Mouse (Mus musculus) MEL (cell line): ENCODE results near the gene Timeless. TPM values are rescaled to one million over a fixed set of nuclear protein-coding genes. Genes with fewer than 3 reads are reported as not detected.
A peak's percentile ranks its signal among the peaks of the same experiment; 100 is the strongest.

ENCODE experiments used
- DNase-seq: peaks from one replicate; pipeline ENCODE4 v3.0.0; 2011; ENCODE audit warnings: low read depth, low spot score
- H3K27ac ChIP-seq: 2 replicates; pipeline ENCODE4 v1.5.1; 2012; ENCODE audit warnings: low read depth, mild to moderate bottlenecking, control low read depth, low read length, moderate library complexity; ENCODE audit not compliant: control insufficient read depth
- H3K27me3 ChIP-seq, 2 experiments: fragments of 150-350 bp in 1 of 2; sonication (generic) in 1 of 2; 2 replicates each; pipeline ENCODE4 v1.6.1; 2012; ENCODE audit warnings: low read length in 2 of 2, mild to moderate bottlenecking in 2 of 2, improper control_type of control experiment in 1 of 2, moderate library complexity in 1 of 2; ENCODE audit not compliant: insufficient read depth in 2 of 2, control insufficient read depth in 1 of 2
- H3K36me3 ChIP-seq, 2 experiments: 2 replicates each; pipeline ENCODE4 v1.6.1; 2012 to 2014; ENCODE audit warnings: low read length in 2 of 2, improper control_type of control experiment in 1 of 2, inconsistent platforms in 1 of 2, mild to moderate bottlenecking in 1 of 2; ENCODE audit not compliant: insufficient read depth in 2 of 2, control insufficient read depth in 1 of 2
- H3K4me1 ChIP-seq, 2 experiments: fragments of 150-350 bp in 1 of 2; sonication (generic) in 1 of 2; 2 replicates each; pipeline ENCODE4 v1.6.1; 2012; ENCODE audit warnings: low read length in 2 of 2, improper control_type of control experiment in 1 of 2, mild to moderate bottlenecking in 1 of 2; ENCODE audit not compliant: insufficient read depth in 2 of 2, control insufficient read depth in 1 of 2
- H3K4me3 ChIP-seq, 2 experiments: fragments of 150-350 bp in 1 of 2; sonication (generic) in 1 of 2; 2 replicates each; pipeline ENCODE4 v1.5.1; 2012; ENCODE audit warnings: low read depth in 2 of 2, low read length in 2 of 2, mild to moderate bottlenecking in 2 of 2, moderate library complexity in 2 of 2, control low read depth in 1 of 2, improper control_type of control experiment in 1 of 2; ENCODE audit not compliant: control insufficient read depth in 1 of 2, insufficient read depth in 1 of 2
- H3K79me2 ChIP-seq: 2 replicates; pipeline ENCODE4 v1.6.1; 2012; ENCODE audit warnings: mild to moderate bottlenecking, low read length, moderate library complexity; ENCODE audit not compliant: control insufficient read depth, poor library complexity, insufficient read depth
- H3K9ac ChIP-seq: 2 replicates; pipeline ENCODE4 v1.6.1; 2012; ENCODE audit warnings: low read depth, mild to moderate bottlenecking, control low read depth, low read length, moderate library complexity; ENCODE audit not compliant: control insufficient read depth, poor library complexity, severe bottlenecking
- H3K9me3 ChIP-seq: fragments of 150-350 bp; sonication (generic); replicated peaks from 2 replicates; pipeline ENCODE4 v1.6.1; 2012; ENCODE audit warnings: mild to moderate bottlenecking, low read length, improper control_type of control experiment, moderate library complexity; ENCODE audit not compliant: insufficient read depth
- BHLHE40 ChIP-seq: IDR thresholded peaks from 2 replicates; pipeline ENCODE4 v1.6.1; 2012; ENCODE audit warnings: low read depth, mild to moderate bottlenecking, inconsistent platforms, low read length, improper control_type of control experiment, borderline replicate concordance
- CHD1 ChIP-seq: IDR thresholded peaks from 2 replicates; pipeline ENCODE4 v1.6.1; 2012; ENCODE audit warnings: low read depth, mild to moderate bottlenecking, inconsistent platforms, low read length, improper control_type of control experiment
- CTCF ChIP-seq, 3 experiments: IDR thresholded peaks in 2 of 3; conservative IDR thresholded peaks in 1 of 3; 2 replicates each; pipeline ENCODE4 v1.5.1; 2011 to 2012; ENCODE audit warnings: low read length in 3 of 3, low read depth in 2 of 3, mild to moderate bottlenecking in 2 of 3, improper control_type of control experiment in 1 of 3, inconsistent platforms in 1 of 3, mixed read lengths in 1 of 3, moderate library complexity in 1 of 3; ENCODE audit not compliant: control insufficient read depth in 1 of 3, insufficient read depth in 1 of 3, poor library complexity in 1 of 3, severe bottlenecking in 1 of 3
- E2F4 ChIP-seq: IDR thresholded peaks from 2 replicates; pipeline ENCODE4 v1.6.1; 2011; ENCODE audit warnings: low read depth, low read length, improper control_type of control experiment, borderline replicate concordance
- GATA1 ChIP-seq: IDR thresholded peaks from 2 replicates; pipeline ENCODE4 v1.6.1; 2011; ENCODE audit warnings: low read depth, low read length, improper control_type of control experiment
- KAT2A ChIP-seq: conservative IDR thresholded peaks from 2 replicates; pipeline ENCODE4 v1.6.1; 2012; ENCODE audit warnings: low read depth, low read length, improper control_type of control experiment, inconsistent platforms
- MAX ChIP-seq: IDR thresholded peaks from 2 replicates; pipeline ENCODE4 v1.6.1; 2011; ENCODE audit warnings: low read length, improper control_type of control experiment
- MAZ ChIP-seq: IDR thresholded peaks from 2 replicates; pipeline ENCODE4 v1.6.1; 2012; ENCODE audit warnings: low read depth, mild to moderate bottlenecking, inconsistent platforms, low read length, improper control_type of control experiment
- MEF2A ChIP-seq: IDR thresholded peaks from 2 replicates; pipeline ENCODE4 v1.6.1; 2014; ENCODE audit warnings: low read depth, mild to moderate bottlenecking, inconsistent platforms, low read length, improper control_type of control experiment; ENCODE audit not compliant: poor library complexity, insufficient replicate concordance, severe bottlenecking; ENCODE audit errors: extremely low read depth
- MXI1 ChIP-seq: IDR thresholded peaks from 2 replicates; pipeline ENCODE4 v1.6.1; 2011; ENCODE audit warnings: mild to moderate bottlenecking, low read depth, low read length, improper control_type of control experiment
- MYB ChIP-seq: IDR thresholded peaks from 2 replicates; pipeline ENCODE4 v1.6.1; 2011; ENCODE audit warnings: mild to moderate bottlenecking, low read depth, low read length, improper control_type of control experiment
- MYC ChIP-seq: IDR thresholded peaks from 2 replicates; pipeline ENCODE4 v1.6.1; 2011; ENCODE audit warnings: low read depth, mild to moderate bottlenecking, low read length, improper control_type of control experiment, moderate library complexity
- NRF1 ChIP-seq: IDR thresholded peaks from 2 replicates; pipeline ENCODE4 v1.6.1; 2014; ENCODE audit warnings: low read depth, mild to moderate bottlenecking, inconsistent platforms, low read length, improper control_type of control experiment, moderate library complexity; ENCODE audit not compliant: poor library complexity, insufficient read depth, severe bottlenecking
- POLR2AphosphoS2 ChIP-seq: IDR thresholded peaks from 2 replicates; pipeline ENCODE4 v1.6.1; 2011; ENCODE audit warnings: low read length, improper control_type of control experiment
- POLR2AphosphoS5 ChIP-seq: IDR thresholded peaks from 2 replicates; pipeline ENCODE4 v1.6.1; 2012; ENCODE audit warnings: low read depth, borderline replicate concordance, mild to moderate bottlenecking, inconsistent platforms, low read length, moderate library complexity, mixed read lengths
- RAD21 ChIP-seq: IDR thresholded peaks from 2 replicates; pipeline ENCODE4 v1.6.1; 2011; ENCODE audit warnings: mild to moderate bottlenecking, low read depth, low read length, improper control_type of control experiment
- TAL1 ChIP-seq: IDR thresholded peaks from 2 replicates; pipeline ENCODE4 v1.6.1; 2012; ENCODE audit warnings: mild to moderate bottlenecking, inconsistent platforms, low read length, moderate library complexity, mixed read lengths
- TBP ChIP-seq: IDR thresholded peaks from 2 replicates; pipeline ENCODE4 v1.8.0; 2011; ENCODE audit warnings: low read depth, low read length, improper control_type of control experiment
- TCF12 ChIP-seq: IDR thresholded peaks from 2 replicates; pipeline ENCODE4 v1.6.1; 2014; ENCODE audit warnings: low read depth, mild to moderate bottlenecking, inconsistent platforms, low read length, improper control_type of control experiment, moderate library complexity
- USF1 ChIP-seq: IDR thresholded peaks from 2 replicates; pipeline ENCODE4 v1.6.1; 2014; ENCODE audit warnings: low read depth, mild to moderate bottlenecking, inconsistent platforms, low read length, improper control_type of control experiment, moderate library complexity
- ZC3H11A ChIP-seq: IDR thresholded peaks from 2 replicates; pipeline ENCODE4 v1.6.1; 2012; ENCODE audit warnings: low read depth, mild to moderate bottlenecking, inconsistent platforms, low read length, improper control_type of control experiment
- ZKSCAN1 ChIP-seq: IDR thresholded peaks from 2 replicates; pipeline ENCODE4 v1.6.1; 2012; ENCODE audit warnings: low read depth, mild to moderate bottlenecking, inconsistent platforms, low read length, improper control_type of control experiment, moderate library complexity
- ZMIZ1 ChIP-seq: IDR thresholded peaks from 2 replicates; pipeline ENCODE4 v1.6.1; 2012; ENCODE audit warnings: low read depth, mild to moderate bottlenecking, inconsistent platforms, low read length, improper control_type of control experiment, moderate library complexity
- ZNF384 ChIP-seq: IDR thresholded peaks from 2 replicates; pipeline ENCODE4 v1.6.1; 2012; ENCODE audit warnings: low read depth, mild to moderate bottlenecking, inconsistent platforms, low read length, improper control_type of control experiment
- polyA plus RNA-seq, 2 experiments: library from polyadenylated mRNA; stranded (reverse) in 1 of 2; unstranded in 1 of 2; fragments of >175 nt in 1 of 2; fragments of >200 nt in 1 of 2; gene quantifications; 2 replicates each; pipeline versions ENCODE4 v1.2.1 to v1.2.4; 2012; ENCODE audit warnings: low replicate concordance in 2 of 2, low read depth in 1 of 2; ENCODE audit not compliant: insufficient read length in 2 of 2, insufficient read depth in 1 of 2, missing spikeins in 1 of 2
- total RNA-seq: library from RNA; depleted of rRNA; stranded (reverse); fragments of 300-350 nt; gene quantifications from 2 replicates; pipeline ENCODE4 v1.2.3, GENCODE M21; 2012

The Timeless gene
- total and polyA plus RNA-seq, 3 experiments = 49.3 to 627 (median 89.8) TPM

GRCm38 (mm10) chr10:128211390-128212108 is 20.3 kb upstream of the Timeless start, which contains the start of gene Spryd4 (continued):
- TF ChIP-seq CHD1 (0 out of 2 replicates have a peak, but pooled peaks have one; percentile 62), MYB (no peak), MYC (peak; percentile 91), TAL1 (no peak), ZMIZ1 (no peak), BHLHE40 (peak; percentile 42; the same call in 1 of the 2 replicates), POLR2AphosphoS2 (peak; percentile 67; the same call in 1 of the 2 replicates), NRF1 (no peak), MAX (peak; percentile 99), ZKSCAN1 (no peak), GATA1 (peak; percentile 40), KAT2A (no peak; the same call in 1 of the 2 replicates), TCF12 (peak; percentile 84), TBP (peak; percentile 93), RAD21 (no peak), E2F4 (0 out of 2 replicates have a peak, but pooled peaks have one; percentile 28), POLR2AphosphoS5 (no peak), MEF2A (no peak), USF1 (peak; percentile 99), MAZ (no peak)

GRCm38 (mm10) chr10:128212148-128212547 is 19.7 kb upstream of the Timeless start:
- Histone ChIP-seq H3K4me3 (peak overlapping the region; percentile 75 to 89), H3K27ac (peak overlapping the region; percentile 47), H3K79me2 (peaks cover 11% of the 10 kb centered on the region), H3K9me3 (no peaks in the 10 kb centered on the region), H3K9ac (peak overlapping the region; percentile 53), H3K36me3 (peaks cover 0 to 13% of the 10 kb centered on the region in 2 experiments; a peak in 2 of 4 replicates), H3K4me1 (peaks cover 2 to 16% of the 10 kb centered on the region in 2 experiments; a peak in 3 of 4 replicates)
- DNase-seq = no peak
- TF ChIP-seq ZKSCAN1 = 0 out of 2 replicates have a peak, but pooled peaks have one; percentile 9
- 0 out of 2 replicates have a peak, but pooled peaks have one; percentile 4 for TF ChIP-seq ZC3H11A
- TF ChIP-seq CTCF (IDR thresholded peaks at IDR 0.05 in 2 of 3, conservative IDR thresholded peaks at IDR 0.05 in 1 of 3; ENCODE audit: control insufficient read depth in 1 of 3, insufficient read depth in 1 of 3, low read depth in 2 of 3, low read length in 3 of 3, poor library complexity in 1 of 3, severe bottlenecking in 1 of 3) = no peak
- peak; percentile 83 for TF ChIP-seq ZNF384
- TF ChIP-seq USF1 = no peak
- no peak; the same call in 1 of the 2 replicates for TF ChIP-seq CHD1
- TF ChIP-seq MXI1 = no peak
- 0 out of 2 replicates have a peak, but pooled peaks have one; percentile 40 for TF ChIP-seq MAZ
- TF ChIP-seq BHLHE40 = no peak
- TF ChIP-seq, all 39 proteins: peak for 4
- no peaks in the 10 kb centered on the region for H3K27me3 ChIP-seq
